Mouse (Mus musculus): Measurements from ENCODE around the gene Depdc1b. TPM values are rescaled to one million over a fixed set of nuclear protein-coding genes. Genes with fewer than 3 reads are reported as not detected.

The Depdc1b gene
- total and polyA plus RNA-seq, 3 experiments: 21.2 to 25.3 TPM; not detected in 1

DNA sequence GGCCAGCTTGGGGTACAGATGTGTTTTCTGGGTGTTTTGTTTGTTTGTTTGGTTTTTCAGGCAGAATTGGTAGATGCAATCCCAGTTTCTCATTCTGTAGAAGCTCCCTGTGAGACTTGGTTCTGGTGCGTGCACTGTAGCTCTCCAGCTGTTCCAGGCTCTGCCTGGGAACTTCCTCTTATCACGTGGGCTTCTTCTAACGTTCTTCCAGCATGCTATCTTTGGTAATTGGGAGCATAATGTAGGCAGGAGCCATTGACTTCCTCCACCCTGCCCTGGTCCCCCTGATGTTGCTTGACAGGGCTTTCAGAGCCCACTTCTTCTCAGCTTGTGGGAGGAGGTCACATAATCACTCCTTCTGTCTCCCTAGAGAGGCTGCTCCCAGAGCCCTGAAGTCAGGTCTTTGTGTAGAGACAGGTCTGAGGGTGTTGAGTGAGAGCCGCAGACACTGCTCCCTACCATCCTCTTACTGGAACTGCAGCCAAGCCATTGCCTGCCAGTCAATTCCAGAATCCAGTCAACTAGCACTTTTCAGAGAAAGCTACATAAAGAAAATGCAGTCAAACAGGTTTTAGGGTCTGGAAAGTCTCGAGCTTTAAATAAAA lies 15.7 kb upstream of the Depdc1b start:
- Histone ChIP-seq H3K9ac (ENCODE audit: control insufficient read depth, low read depth, low read length, poor library complexity, severe bottlenecking) (no peak overlapping the region), H3K27ac (ENCODE audit: control insufficient read depth, low read depth, low read length) (0 out of 2 replicates have a peak overlapping the region, but pooled peaks have one; percentile 16), H3K4me1 (ENCODE audit: control insufficient read depth in 1 of 2, insufficient read depth in 2 of 2, low read length in 2 of 2) (peaks cover 3 to 23% of the 10 kb centered on the region in 2 experiments), H3K79me2 (ENCODE audit: control insufficient read depth, insufficient read depth, low read length, poor library complexity) (no peaks in the 10 kb centered on the region), H3K27me3 (ENCODE audit: control insufficient read depth in 1 of 2, insufficient read depth in 2 of 2, low read length in 2 of 2) (no peaks in the 10 kb centered on the region), H3K4me3 (ENCODE audit: control insufficient read depth in 1 of 2, insufficient read depth in 1 of 2, low read depth in 2 of 2, low read length in 2 of 2) (no peak overlapping the region), H3K9me3 (replicated peaks; ENCODE audit: insufficient read depth, low read length) (no peaks in the 10 kb centered on the region), H3K36me3 (ENCODE audit: control insufficient read depth in 1 of 2, insufficient read depth in 2 of 2, low read length in 2 of 2) (peaks cover 0 to 10% of the 10 kb centered on the region in 2 experiments; a peak in 2 of 4 replicates)
- DNase-seq (ENCODE audit: low read depth, low spot score): peak; percentile 53
- no peak for TF ChIP-seq ZC3H11A (IDR thresholded peaks at IDR 0.05; ENCODE audit: low read depth, low read length)
- no peak for TF ChIP-seq SIN3A (IDR thresholded peaks at IDR 0.05; ENCODE audit: low read length)
- no peak for TF ChIP-seq KAT2A (conservative IDR thresholded peaks at IDR 0.05; ENCODE audit: low read depth, low read length)
- TF ChIP-seq CTCF (IDR thresholded peaks at IDR 0.05 in 2 of 3, conservative IDR thresholded peaks at IDR 0.05 in 1 of 3; ENCODE audit: control insufficient read depth in 1 of 3, insufficient read depth in 1 of 3, low read depth in 2 of 3, low read length in 3 of 3, poor library complexity in 1 of 3, severe bottlenecking in 1 of 3): 0 out of 6 replicates have a peak, but pooled peaks of 1 of the 3 experiments have one; percentile 1
- TF ChIP-seq EP300 (IDR thresholded peaks at IDR 0.05; ENCODE audit: low read depth in 1 of 2, low read length in 2 of 2): peak; percentile 16 to 44; a peak in 1 of 4 replicates
- TF ChIP-seq USF1 (IDR thresholded peaks at IDR 0.05; ENCODE audit: low read depth, low read length): peak; percentile 84
- TF ChIP-seq E2F4 (IDR thresholded peaks at IDR 0.05; ENCODE audit: borderline replicate concordance, low read depth, low read length): no peak
- TF ChIP-seq CHD2 (IDR thresholded peaks at IDR 0.05; ENCODE audit: low read length): no peak
- no peak for TF ChIP-seq POLR2A (IDR thresholded peaks at IDR 0.05; ENCODE audit: control insufficient read depth in 1 of 2, insufficient read depth in 1 of 2, low read depth in 1 of 2, low read length in 2 of 2, poor library complexity in 1 of 2)
- TF ChIP-seq TCF12 (IDR thresholded peaks at IDR 0.05; ENCODE audit: low read depth, low read length): no peak
- peak in 1 of 2 experiments; percentile 27; a peak in 1 of 4 replicates for TF ChIP-seq USF2 (IDR thresholded peaks at IDR 0.05; ENCODE audit: borderline replicate concordance in 1 of 2, insufficient read depth in 1 of 2, low read depth in 1 of 2, low read length in 2 of 2)
- no peak for TF ChIP-seq JUND (IDR thresholded peaks at IDR 0.05; ENCODE audit: low read depth, low read length)
- TF ChIP-seq TAL1 (IDR thresholded peaks at IDR 0.05; ENCODE audit: low read length): no peak
- no peak for TF ChIP-seq POLR2AphosphoS5 (IDR thresholded peaks at IDR 0.05; ENCODE audit: borderline replicate concordance, low read depth, low read length)
- peak; percentile 50; the same call in 1 of the 2 replicates for TF ChIP-seq MAX (IDR thresholded peaks at IDR 0.05; ENCODE audit: low read length)
- TF ChIP-seq TBP (IDR thresholded peaks at IDR 0.05; ENCODE audit: low read depth, low read length): no peak
- TF ChIP-seq ZNF384 (IDR thresholded peaks at IDR 0.05; ENCODE audit: low read depth, low read length): no peak
- no peak for TF ChIP-seq MYC (IDR thresholded peaks at IDR 0.05; ENCODE audit: low read depth, low read length)
- no peak for TF ChIP-seq SMC3 (IDR thresholded peaks at IDR 0.05; ENCODE audit: low read depth, low read length)
- 0 out of 2 replicates have a peak, but pooled peaks have one; percentile 7 for TF ChIP-seq BHLHE40 (IDR thresholded peaks at IDR 0.05; ENCODE audit: borderline replicate concordance, low read depth, low read length)
- TF ChIP-seq MAZ (IDR thresholded peaks at IDR 0.05; ENCODE audit: low read depth, low read length): no peak
- TF ChIP-seq UBTF (IDR thresholded peaks at IDR 0.05; ENCODE audit: borderline replicate concordance, insufficient read depth, low read depth, low read length): no peak
- TF ChIP-seq ETS1 (IDR thresholded peaks at IDR 0.05; ENCODE audit: low read depth, low read length): peak; percentile 44; the same call in 1 of the 2 replicates
- no peak for TF ChIP-seq RCOR1 (IDR thresholded peaks at IDR 0.05; ENCODE audit: low read depth, low read length)
- TF ChIP-seq MXI1 (IDR thresholded peaks at IDR 0.05; ENCODE audit: low read depth, low read length): no peak; the same call in 1 of the 2 replicates
- TF ChIP-seq MAFK (IDR thresholded peaks at IDR 0.05; ENCODE audit: borderline replicate concordance, low read depth, low read length): no peak
- no peak for TF ChIP-seq MYB (IDR thresholded peaks at IDR 0.05; ENCODE audit: low read depth, low read length)
- TF ChIP-seq POLR2AphosphoS2 (IDR thresholded peaks at IDR 0.05; ENCODE audit: low read length): no peak
- TF ChIP-seq ELF1 (IDR thresholded peaks at IDR 0.05; ENCODE audit: low read depth, low read length): no peak
- TF ChIP-seq HCFC1 (IDR thresholded peaks at IDR 0.05; ENCODE audit: low read depth, low read length): 0 out of 2 replicates have a peak, but pooled peaks have one; percentile 4
- no peak for TF ChIP-seq GABPA (IDR thresholded peaks at IDR 0.05; ENCODE audit: low read depth, low read length)
- no peak for TF ChIP-seq ZKSCAN1 (IDR thresholded peaks at IDR 0.05; ENCODE audit: low read depth, low read length)
- TF ChIP-seq MEF2A (IDR thresholded peaks at IDR 0.05; ENCODE audit: extremely low read depth, insufficient replicate concordance, low read depth, low read length, poor library complexity, severe bottlenecking): no peak
- no peak for TF ChIP-seq NELFE (IDR thresholded peaks at IDR 0.05; ENCODE audit: low read depth, low read length)
- no peak for TF ChIP-seq CHD1 (IDR thresholded peaks at IDR 0.05; ENCODE audit: low read depth, low read length)
- no peak for TF ChIP-seq NRF1 (IDR thresholded peaks at IDR 0.05; ENCODE audit: insufficient read depth, low read depth, low read length, poor library complexity, severe bottlenecking)

Data from MEL (cell line).